Mouse (Mus musculus) midbrain, postnatal 0 days (tissue): ENCODE measurements around the gene Pnpla6. TPM values are rescaled to one million over a fixed set of nuclear protein-coding genes. Genes with fewer than 3 reads are reported as not detected.

Experiments used
- ATAC-seq: fragments of 200-750 bp; cut with Nextera tagmentation; 2 replicates; pipeline ENCODE4 v1.8.0; 2017; ENCODE audit warnings: moderate number of reproducible peaks, mild to moderate bottlenecking, moderate TSS enrichment, moderate library complexity; ENCODE audit not compliant: low FRiP score
- DNase-seq: peaks from one replicate; pipeline ENCODE4 v3.0.0-alpha.2; 2015; ENCODE audit warnings: low spot score
- H3K27ac ChIP-seq: fragments of 300-500 bp; sonication (generic); 2 replicates; pipeline ENCODE4 v1.5.1; 2014; ENCODE audit warnings: low read depth, mild to moderate bottlenecking, low read length, mixed read lengths
- H3K27me3 ChIP-seq: fragments of 300-500 bp; sonication (generic); 2 replicates; pipeline ENCODE4 v1.6.1; 2014; ENCODE audit warnings: low read length, control low read depth, mixed read lengths; ENCODE audit not compliant: insufficient read depth
- H3K36me3 ChIP-seq: fragments of 300-500 bp; sonication (generic); 2 replicates; pipeline ENCODE4 v1.6.1; 2014; ENCODE audit warnings: low read length, control low read depth, mixed read lengths; ENCODE audit not compliant: insufficient read depth
- H3K4me1 ChIP-seq: fragments of 300-500 bp; sonication (generic); 2 replicates; pipeline ENCODE4 v1.6.1; 2014; ENCODE audit warnings: mild to moderate bottlenecking, control low read depth, antibody characterized with exemption, low read length, mixed read lengths; ENCODE audit not compliant: insufficient read depth
- H3K4me2 ChIP-seq: fragments of 300-500 bp; sonication (generic); 2 replicates; pipeline ENCODE4 v1.6.1; 2014; ENCODE audit warnings: low read depth, mild to moderate bottlenecking, low read length, mixed read lengths; ENCODE audit not compliant: poor library complexity, severe bottlenecking
- H3K4me3 ChIP-seq: fragments of 300-500 bp; sonication (generic); 2 replicates; pipeline ENCODE4 v1.5.1; 2014; ENCODE audit warnings: low read depth, mild to moderate bottlenecking, low read length, moderate library complexity
- H3K9ac ChIP-seq: fragments of 300-500 bp; sonication (generic); replicated peaks from 2 replicates; pipeline ENCODE4 v1.6.1; 2014; ENCODE audit warnings: mild to moderate bottlenecking, low read length, moderate library complexity, mixed read lengths; ENCODE audit not compliant: poor library complexity, severe bottlenecking
- H3K9me3 ChIP-seq: fragments of 300-500 bp; sonication (generic); 2 replicates; pipeline ENCODE4 v1.6.1; 2016; ENCODE audit warnings: low read length, control low read depth
- CTCF ChIP-seq: IDR thresholded peaks from 2 replicates; pipeline ENCODE4 v1.5.1; 2016; ENCODE audit warnings: antibody characterized with exemption, mild to moderate bottlenecking
- WGBS: fragments of 180-500 bp; shearing (Covaris S2); extraction: QIAGEN DNeasy Blood & Tissue Kit; methylation state at CpG from one replicate; pipeline ENCODE4 v1.1.7; 2014; 5-methylcytosine and 5-hydroxymethylcytosine counted together
- polyA plus RNA-seq: library from polyadenylated mRNA; unstranded; fragments of >200 nt; fragmentation: Nextera tagmentation; extraction: Ambion mirVana; gene quantifications from 2 replicates; pipeline ENCODE4 v1.2.1, GENCODE M21; 2015
- total RNA-seq: library from RNA; depleted of rRNA; stranded (reverse); fragments of >200 nt; gene quantifications from 2 replicates; pipeline ENCODE4 v1.2.3, GENCODE M21; 2014; rRNA removed

The Pnpla6 gene
- total RNA-seq, result 57.0 and 57.5 TPM in 2 replicates
- polyA plus RNA-seq, result 35.5 and 36.8 TPM in 2 replicates

- Histone ChIP-seq H3K4me1 (no peaks in the 10 kb centered on the region), H3K9ac (peak within 1 kb of the TSS; percentile 70), H3K27me3 (no peaks in the 10 kb centered on the region), H3K27ac (peak within 1 kb of the TSS; percentile 86), H3K9me3 (no peaks in the 10 kb centered on the region), H3K4me2 (peak within 1 kb of the TSS; percentile 94), H3K4me3 (peak within 1 kb of the TSS; percentile 67), H3K36me3 (peaks cover 32% of the 10 kb centered on the region)
- TF ChIP-seq CTCF, result peak; percentile 27; the same call in 1 of the 2 replicates
- DNase-seq (peak; percentile 91), ATAC-seq (peak; percentile 76)
- WGBS, result 0% methylated on average over 25 of the region's 25 CpGs
These were observed at the start of gene Pnpla6 for GRCm38 (mm10) chr8:3515260-3515671. Pnpla6 (plus strand) TSS chr8:3515384.

- ATAC-seq (peak; percentile 94), DNase-seq (peak; percentile 98)
- 7% methylated on average over 32 of the region's 32 CpGs for WGBS
These were observed 47.9 kb upstream of the Pnpla6 start, which contains the start of gene Pex11g for GRCm38 (mm10) chr8:3467006-3467885. Pex11g (minus strand) TSS chr8:3467680.

GRCm38 (mm10) chr8:3467886-3468545 is 47.2 kb upstream of the Pnpla6 start:
- Histone ChIP-seq H3K4me3 (peak overlapping the region; percentile 41), H3K4me1 (no peaks in the 10 kb centered on the region), H3K9me3 (no peaks in the 10 kb centered on the region), H3K4me2 (peak overlapping the region; percentile 58), H3K9ac (peak overlapping the region; percentile 62), H3K27me3 (no peaks in the 10 kb centered on the region), H3K36me3 (no peaks in the 10 kb centered on the region), H3K27ac (peak overlapping the region; percentile 78)
- WGBS, result 44% methylated on average over 9 of the region's 9 CpGs
- ATAC-seq (peak; percentile 29), DNase-seq (no peak)
- TF ChIP-seq CTCF, result no peak

More at GRCm38 (mm10) chr8:3467006-3467885, 47.9 kb upstream of the Pnpla6 start, which contains the start of gene Pex11g:
- no peaks in the 10 kb centered on the region for H3K36me3 ChIP-seq
- H3K4me2 ChIP-seq, result peak within 1 kb of the TSS; percentile 58
- no peaks in the 10 kb centered on the region for H3K4me1 ChIP-seq
- H3K27ac ChIP-seq, result peak within 1 kb of the TSS; percentile 78
- peak within 1 kb of the TSS; percentile 62 for H3K9ac ChIP-seq
- TF ChIP-seq CTCF, result no peak
- H3K4me3 ChIP-seq, result peak within 1 kb of the TSS; percentile 41
- H3K9me3 ChIP-seq, result no peaks in the 10 kb centered on the region
- no peaks in the 10 kb centered on the region for H3K27me3 ChIP-seq

- 94% methylated on average over 1 of the region's 1 CpGs for WGBS
- H3K9ac ChIP-seq, result no peak overlapping the region
These were observed 46.3 kb upstream of the Pnpla6 start for GRCm38 (mm10) chr8:3468838-3469237.

GRCm38 (mm10) chr8:3470562-3470961 is 44.6 kb upstream of the Pnpla6 start, which contains the start of gene Tex45:
Tex45 (plus strand) TSS chr8:3470862.
- Histone ChIP-seq H3K9me3 (no peaks in the 10 kb centered on the region), H3K27ac (no peak within 1 kb of the TSS), H3K9ac (no peak within 1 kb of the TSS), H3K4me1 (no peaks in the 10 kb centered on the region), H3K4me3 (no peak within 1 kb of the TSS), H3K36me3 (no peaks in the 10 kb centered on the region), H3K27me3 (no peaks in the 10 kb centered on the region), H3K4me2 (no peak within 1 kb of the TSS)
- no peak for ATAC-seq
- DNase-seq, result no peak
- no peak for TF ChIP-seq CTCF

More at GRCm38 (mm10) chr8:3468838-3469237, 46.3 kb upstream of the Pnpla6 start:
- Histone ChIP-seq H3K36me3 (no peaks in the 10 kb centered on the region), H3K4me2 (no peak overlapping the region), H3K4me1 (no peaks in the 10 kb centered on the region), H3K4me3 (no peak overlapping the region), H3K27ac (no peak overlapping the region), H3K9me3 (no peaks in the 10 kb centered on the region), H3K27me3 (no peaks in the 10 kb centered on the region)
- DNase-seq (no peak), ATAC-seq (no peak)
- no peak for TF ChIP-seq CTCF
